ENCODE assay signal across 47 mouse cellular contexts in the genomic region with DNA sequence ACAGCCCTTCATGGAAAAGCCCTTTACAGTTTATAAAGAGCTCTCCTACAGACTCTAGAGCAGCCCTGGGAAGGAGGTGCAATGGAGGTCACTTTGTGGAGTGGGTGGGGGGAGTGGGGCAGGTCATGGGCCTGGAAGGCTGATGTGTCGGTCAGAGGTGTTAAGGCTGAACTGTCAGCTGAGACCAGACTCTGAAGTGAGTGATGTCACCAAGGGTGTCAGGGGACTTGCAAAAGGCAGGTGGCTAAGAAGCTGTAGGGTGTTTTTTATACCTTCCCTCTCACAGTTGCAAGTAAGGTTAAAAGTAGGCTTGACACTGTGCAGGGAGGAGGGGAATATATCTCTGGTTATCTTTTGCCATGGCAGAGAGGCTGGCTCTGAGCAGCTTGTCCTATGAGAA. TPM values are rescaled to one million over a fixed set of nuclear protein-coding genes. Genes with fewer than 3 reads are reported as not detected.
"Had no signal": no experiment of that assay in that cellular context is flagged by ENCODE, and none has a peak within 500 bp of the region (broad histone marks: within the 10 kb centered on the region; RNA-seq: fewer than 3 reads in every experiment).

No protein-coding gene starts in this region.

- DNase-seq: left cerebral cortex, postnatal 4 days; liver; liver, embryonic 13.5 days; liver, postnatal 0 days; lung, adult 18-20 months; lung, adult 2 months; lung, embryonic 14.5 days; lung, postnatal 10 days; lung, postnatal 14 days; lung, postnatal 36 days; lung, postnatal 4 days; midbrain, embryonic 14.5 days had no signal

- H3K27ac ChIP-seq: limb, embryonic 10.5 days; limb, embryonic 12.5 days; limb, embryonic 13.5 days; limb, embryonic 15.5 days; liver, embryonic 12.5 days; liver, embryonic 13.5 days; liver, embryonic 14.5 days; liver, embryonic 15.5 days; lung, embryonic 15.5 days; macrophage; midbrain, embryonic 10.5 days; midbrain, embryonic 12.5 days; midbrain, embryonic 13.5 days; midbrain, embryonic 15.5 days; neural tube, embryonic 12.5 days; neural tube, embryonic 13.5 days had no signal

- H3K4me2 ChIP-seq: limb, embryonic 12.5 days; limb, embryonic 13.5 days; limb, embryonic 15.5 days; liver, embryonic 11.5 days; liver, embryonic 12.5 days; liver, embryonic 13.5 days; liver, embryonic 15.5 days; lung, embryonic 14.5 days; lung, embryonic 15.5 days; midbrain, embryonic 11.5 days; midbrain, embryonic 12.5 days; midbrain, embryonic 13.5 days; midbrain, embryonic 15.5 days; neural tube, embryonic 12.5 days; neural tube, embryonic 13.5 days had no signal

- ATAC-seq: liver, embryonic 12.5 days; liver, postnatal 0 days; lung, postnatal 0 days; midbrain, embryonic 13.5 days; midbrain, embryonic 15.5 days; midbrain, embryonic 16.5 days had no signal

- H3K9ac ChIP-seq: limb, embryonic 12.5 days; limb, embryonic 13.5 days; limb, embryonic 15.5 days; liver, embryonic 12.5 days; liver, embryonic 13.5 days; liver, embryonic 14.5 days; liver, embryonic 15.5 days; liver, postnatal 0 days; lung, embryonic 14.5 days; lung, embryonic 15.5 days; midbrain, embryonic 12.5 days; midbrain, embryonic 13.5 days; midbrain, embryonic 15.5 days; neural tube, embryonic 12.5 days; neural tube, embryonic 13.5 days had no signal

- H3K4me1 ChIP-seq: limb, embryonic 10.5 days; limb, embryonic 12.5 days; limb, embryonic 13.5 days; limb, embryonic 15.5 days; liver, embryonic 12.5 days; liver, embryonic 13.5 days; liver, embryonic 15.5 days; lung, embryonic 15.5 days; megakaryocyte, embryonic 14.5 days; midbrain, embryonic 10.5 days; midbrain, embryonic 12.5 days; midbrain, embryonic 13.5 days; midbrain, embryonic 15.5 days; neural tube, embryonic 12.5 days; neural tube, embryonic 13.5 days had no signal

- H3K4me3 ChIP-seq: limb, embryonic 10.5 days; limb, embryonic 12.5 days; limb, embryonic 13.5 days; limb, embryonic 15.5 days; liver, embryonic 12.5 days; liver, embryonic 13.5 days; liver, embryonic 15.5 days; lung, embryonic 15.5 days; megakaryocyte, embryonic 14.5 days; midbrain, embryonic 10.5 days; midbrain, embryonic 12.5 days; midbrain, embryonic 13.5 days; midbrain, embryonic 15.5 days; myocyte; neural tube, embryonic 12.5 days; neural tube, embryonic 13.5 days had no signal

- H3K36me3 ChIP-seq: limb, embryonic 10.5 days; limb, embryonic 12.5 days; limb, embryonic 13.5 days; limb, embryonic 15.5 days; liver, embryonic 12.5 days; liver, embryonic 13.5 days; liver, embryonic 15.5 days; lung, embryonic 15.5 days; midbrain, embryonic 10.5 days; midbrain, embryonic 12.5 days; midbrain, embryonic 13.5 days; midbrain, embryonic 15.5 days; neural tube, embryonic 12.5 days; neural tube, embryonic 13.5 days had no signal

- H3K27me3 ChIP-seq: limb, embryonic 12.5 days; limb, embryonic 13.5 days; liver, embryonic 12.5 days; liver, embryonic 15.5 days; lung, embryonic 15.5 days; midbrain, embryonic 12.5 days; midbrain, embryonic 13.5 days; midbrain, embryonic 15.5 days; neural tube, embryonic 12.5 days; neural tube, embryonic 13.5 days had no signal

- H3K9me3 ChIP-seq: limb, embryonic 10.5 days; limb, embryonic 12.5 days; limb, embryonic 13.5 days; limb, embryonic 15.5 days; liver, embryonic 12.5 days; liver, embryonic 13.5 days; liver, embryonic 15.5 days; lung, embryonic 15.5 days; megakaryocyte, embryonic 14.5 days; midbrain, embryonic 10.5 days; midbrain, embryonic 12.5 days; midbrain, embryonic 13.5 days; midbrain, embryonic 15.5 days; neural tube, embryonic 12.5 days; neural tube, embryonic 13.5 days had no signal

RNA-seq across cellular contexts. Expression of a gene that starts 2.3 kb away (rescaled TPM):
- total RNA-seq: left cerebral cortex, postnatal 10 days; left cerebral cortex, postnatal 25 days; liver, adult 2 months; megakaryocyte progenitor cell, adult 5-6 weeks; megakaryocyte-erythroid progenitor cell, adult 5-6 weeks; midbrain, postnatal 0 days had no signal
- polyA plus RNA-seq: limb, embryonic 10.5 days; limb, embryonic 11.5 days; limb, embryonic 12.5 days; limb, embryonic 13.5 days; limb, embryonic 14.5 days; limb, embryonic 15.5 days; liver, adult 2 months; liver, embryonic 11.5 days; liver, embryonic 12.5 days; liver, embryonic 13.5 days; liver, embryonic 14.5 days; liver, embryonic 15.5 days; liver, embryonic 16.5 days; liver, postnatal 0 days; lung, embryonic 14.5 days; lung, embryonic 16.5 days; macrophage; midbrain, embryonic 10.5 days; midbrain, embryonic 11.5 days; midbrain, embryonic 12.5 days; midbrain, embryonic 13.5 days; midbrain, embryonic 14.5 days; midbrain, embryonic 15.5 days; midbrain, embryonic 16.5 days; myocyte; neural tube, embryonic 11.5 days; neural tube, embryonic 12.5 days; neural tube, embryonic 13.5 days had no signal

RNA-seq across cellular contexts. Expression of a gene that starts 16.3 kb away (rescaled TPM):
- total RNA-seq: left cerebral cortex, adult 8-10 months; left cerebral cortex, postnatal 10 days; left cerebral cortex, postnatal 14 days; left cerebral cortex, postnatal 25 days; left cerebral cortex, postnatal 36 days; left cerebral cortex, postnatal 4 days; liver, adult 2 months; megakaryocyte progenitor cell, adult 5-6 weeks; megakaryocyte-erythroid progenitor cell, adult 5-6 weeks; midbrain, postnatal 0 days had no signal
- polyA plus RNA-seq: limb, embryonic 10.5 days; limb, embryonic 11.5 days; limb, embryonic 12.5 days; limb, embryonic 13.5 days; liver, adult 2 months; liver, embryonic 11.5 days; liver, embryonic 12.5 days; liver, embryonic 13.5 days; liver, embryonic 15.5 days; liver, postnatal 0 days; lung, adult 2 months; lung, embryonic 14.5 days; lung, embryonic 15.5 days; lung, embryonic 16.5 days; lung, postnatal 0 days; macrophage; midbrain, embryonic 10.5 days; midbrain, embryonic 11.5 days; midbrain, embryonic 12.5 days; midbrain, embryonic 13.5 days; midbrain, embryonic 14.5 days; midbrain, embryonic 15.5 days; midbrain, embryonic 16.5 days; midbrain, postnatal 0 days; neural tube, embryonic 11.5 days; neural tube, embryonic 12.5 days; neural tube, embryonic 13.5 days had no signal

RNA-seq across cellular contexts. Expression of a gene that starts 27.1 kb away (rescaled TPM):
- total RNA-seq: left cerebral cortex, adult 8-10 months; left cerebral cortex, postnatal 10 days; left cerebral cortex, postnatal 14 days; left cerebral cortex, postnatal 25 days; left cerebral cortex, postnatal 36 days; left cerebral cortex, postnatal 4 days; liver, adult 2 months; megakaryocyte progenitor cell, adult 5-6 weeks; megakaryocyte-erythroid progenitor cell, adult 5-6 weeks; midbrain, postnatal 0 days had no signal
- polyA plus RNA-seq: limb, embryonic 10.5 days; limb, embryonic 11.5 days; limb, embryonic 12.5 days; limb, embryonic 13.5 days; limb, embryonic 15.5 days; liver, adult 2 months; liver, embryonic 11.5 days; liver, embryonic 12.5 days; liver, embryonic 13.5 days; liver, embryonic 14.5 days; liver, postnatal 0 days; lung, adult 2 months; lung, embryonic 14.5 days; lung, embryonic 15.5 days; lung, embryonic 16.5 days; lung, postnatal 0 days; macrophage; midbrain, embryonic 10.5 days; midbrain, embryonic 11.5 days; midbrain, embryonic 12.5 days; midbrain, embryonic 13.5 days; midbrain, embryonic 14.5 days; midbrain, embryonic 15.5 days; midbrain, embryonic 16.5 days; midbrain, postnatal 0 days; neural tube, embryonic 11.5 days; neural tube, embryonic 12.5 days; neural tube, embryonic 13.5 days had no signal

RNA-seq across cellular contexts. Expression of a gene that starts 53.8 kb away (rescaled TPM):
- total RNA-seq: liver, adult 2 months; megakaryocyte-erythroid progenitor cell, adult 5-6 weeks had no signal
- polyA plus RNA-seq: limb, embryonic 11.5 days; limb, embryonic 15.5 days; liver, adult 2 months; liver, embryonic 11.5 days; liver, embryonic 13.5 days; liver, embryonic 15.5 days; liver, postnatal 0 days; lung, embryonic 14.5 days; macrophage; neural tube, embryonic 11.5 days; neural tube, embryonic 12.5 days; neural tube, embryonic 13.5 days had no signal
